Mouse (Mus musculus) layer of hippocampus, postnatal 14 days (tissue): ENCODE measurements around the gene Tmem74b. TPM values are rescaled to one million over a fixed set of nuclear protein-coding genes. Genes with fewer than 3 reads are reported as not detected.
A peak's percentile ranks its signal among the peaks of the same experiment; 100 is the strongest.

Experiments
- DNase-seq, 2 experiments: peaks; one replicate each; pipeline ENCODE4 v3.0.0; 2021 to 2022; ENCODE audit warnings: low spot score in 2 of 2, mixed read lengths in 1 of 2
- long read RNA-seq, 2 experiments: library from polyadenylated mRNA; stranded (forward); transcript quantifications; one replicate each; pipeline ENCODE4 v2.0.0; 2021
- total RNA-seq, 2 experiments: library from RNA; stranded (reverse); gene quantifications; 2 replicates each; pipeline ENCODE4 v1.2.3; 2021

The Tmem74b gene
- 1 to 10 TPM; 4.5 to 6.3 TPM for total RNA-seq
- long read RNA-seq, experiment 1, partial matches to known transcripts: 0 of 3 reads
- long read RNA-seq, experiment 1, other reads (novel, unspliced or antisense): 0 of 3 reads
- long read RNA-seq, experiment 2, partial matches to known transcripts: 0 of 6 reads
- long read RNA-seq, experiment 2, other reads (novel, unspliced or antisense): 3 of 6 reads

DNA sequence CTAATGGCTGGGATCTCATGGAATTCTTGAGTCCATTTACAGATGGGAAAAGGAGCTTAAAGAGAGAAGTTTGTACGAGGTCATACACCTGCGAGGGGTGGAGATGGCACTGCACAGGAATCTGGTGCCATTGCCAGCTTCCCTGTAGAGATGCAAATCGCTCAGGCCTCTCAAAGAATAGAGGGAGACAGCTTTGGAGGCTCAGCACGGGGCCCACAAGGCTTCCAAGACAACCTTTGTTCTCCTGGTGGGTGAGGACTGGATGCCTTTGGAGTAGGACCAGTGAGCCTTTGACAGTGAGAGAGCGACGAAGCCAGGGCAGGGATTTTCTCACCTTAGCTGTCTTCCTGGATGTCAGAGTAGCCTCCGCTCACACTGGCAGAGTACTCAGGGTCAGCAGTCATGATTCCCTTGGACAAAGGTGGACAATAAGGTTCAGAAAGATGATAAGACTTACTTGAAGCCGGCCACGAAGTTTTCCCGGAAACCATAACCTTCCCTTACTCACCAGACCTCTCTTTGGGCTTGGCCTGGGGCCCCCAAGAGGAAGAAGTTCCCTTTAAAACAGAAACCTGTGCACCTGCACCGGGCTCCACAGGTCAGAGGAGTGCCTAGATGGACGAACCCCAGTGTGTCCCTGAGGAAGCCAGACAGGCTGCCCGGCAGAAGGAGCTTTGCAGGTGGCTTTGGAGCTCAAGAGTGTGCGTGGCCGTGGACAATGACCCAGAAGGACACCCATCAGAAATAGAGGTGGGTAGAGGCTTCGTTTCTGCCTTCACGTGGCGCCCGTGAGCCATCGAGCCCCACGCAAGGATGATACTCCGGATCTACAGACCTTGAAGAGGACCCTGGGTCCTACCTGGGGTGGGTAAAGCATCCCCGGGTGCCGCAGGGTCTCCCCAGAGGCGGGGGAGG, at the start of gene Tmem74b:
Gene Tmem74b (plus strand): TSS at position 778 of the 915 bp plus-strand sequence.
- DNase-seq: peak in 1 of 2 experiments; percentile 18

GRCm38 (mm10) chr2:151652053-151652452, 49.8 kb upstream of the Tmem74b start:
- DNase-seq: no peak

DNA sequence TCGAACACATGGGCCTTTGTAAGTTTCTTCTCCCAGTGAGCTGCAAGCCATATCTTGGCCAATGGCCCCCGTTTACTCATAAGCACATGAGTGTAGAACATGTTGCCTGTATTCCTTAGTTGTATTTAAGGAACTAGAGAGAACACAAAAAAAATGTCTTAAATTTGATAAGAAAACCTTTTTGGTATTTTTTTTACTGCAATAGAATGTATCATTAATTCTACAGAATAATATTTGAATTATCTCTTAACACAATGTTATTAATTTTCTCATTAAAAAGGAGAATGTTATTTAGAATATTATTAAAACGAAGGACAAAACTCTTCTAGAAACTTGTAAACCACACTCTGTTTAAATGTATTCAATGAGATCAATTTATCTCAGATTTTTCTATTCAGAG, 33.4 kb upstream of the Tmem74b start, which contains the start of gene Rad21l:
Gene Rad21l (minus strand): TSS at position 101 of the 400 bp plus-strand sequence.
- DNase-seq: no peak

GRCm38 (mm10) chr2:151670026-151670967, 31.5 kb upstream of the Tmem74b start:
- DNase-seq: no peak

GRCm38 (mm10) chr2:151670968-151671329, 30.9 kb upstream of the Tmem74b start:
- DNase-seq: no peak

- DNase-seq: no peak
Observed at GRCm38 (mm10) chr2:151676234-151676633, 25.6 kb upstream of the Tmem74b start.

DNA sequence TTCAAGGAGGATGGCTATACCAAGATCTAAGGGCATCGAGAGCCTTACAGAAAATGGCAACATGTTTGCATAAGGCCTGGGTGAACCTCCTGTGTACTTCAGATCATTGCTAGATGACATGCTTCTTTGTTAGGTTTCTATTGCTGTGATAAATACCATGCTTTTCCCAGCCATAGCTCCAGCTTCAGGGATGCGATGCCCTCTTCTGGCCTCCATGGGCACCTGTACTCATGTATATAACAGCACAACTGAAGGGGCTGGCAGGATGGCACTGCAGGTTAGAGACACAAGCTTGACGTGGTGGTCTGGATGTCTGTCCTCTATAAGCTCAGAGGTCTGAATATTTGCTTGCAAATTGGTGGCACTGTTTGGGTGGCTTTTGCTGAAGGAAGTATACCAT, 19.5 kb upstream of the Tmem74b start:
- DNase-seq: peak in 1 of 2 experiments; percentile 27

GRCm38 (mm10) chr2:151682976-151683375, 18.8 kb upstream of the Tmem74b start:
- DNase-seq: no peak

- peak; percentile 41 to 48 for DNase-seq
Observed at GRCm38 (mm10) chr2:151702146-151702850, 490 bp downstream of the Tmem74b start.

- DNase-seq: peak in 1 of 2 experiments; percentile 29
Observed at GRCm38 (mm10) chr2:151702851-151703190, 1.0 kb downstream of the Tmem74b start.

DNA sequence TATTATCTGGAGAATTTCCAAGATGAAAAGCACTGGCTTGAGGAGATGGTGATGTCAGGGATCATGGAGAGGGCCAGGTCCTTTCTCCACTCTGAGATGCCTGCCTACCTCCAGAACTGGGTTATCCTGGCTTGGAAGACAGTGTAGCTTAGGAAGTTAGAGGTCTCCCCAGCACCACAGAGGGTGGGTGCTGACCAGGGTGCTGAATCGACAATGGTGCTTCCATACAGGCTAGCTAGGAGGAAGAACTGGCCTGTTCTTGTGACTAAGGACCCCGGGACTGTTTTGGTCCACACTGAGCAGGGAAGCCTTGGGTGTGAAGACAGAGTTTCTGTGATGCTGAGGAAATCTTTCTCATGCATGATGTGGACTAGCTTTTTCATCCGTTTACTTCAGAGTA, 10.8 kb downstream of the Tmem74b start:
- DNase-seq: no peak

DNA sequence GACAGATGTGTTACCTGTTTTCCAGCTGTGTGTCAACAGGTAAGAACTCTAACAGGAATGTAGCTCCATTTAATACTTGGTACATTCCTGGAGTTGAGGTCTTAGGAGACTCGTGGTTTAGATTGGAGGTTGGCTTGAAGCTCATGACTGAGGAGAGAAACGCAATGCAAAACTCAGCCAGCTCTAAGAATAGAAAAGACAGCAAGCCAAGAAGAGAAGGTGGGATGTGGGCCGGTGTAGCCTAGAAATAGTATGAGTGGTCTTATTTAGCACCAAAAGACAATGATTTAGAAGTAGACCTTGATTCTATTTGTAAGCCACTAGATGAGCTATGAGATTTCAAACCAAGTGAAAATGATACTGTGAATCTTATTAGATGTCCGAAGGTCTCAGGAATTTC, 13.7 kb downstream of the Tmem74b start:
- no peak for DNase-seq

- no peak for DNase-seq
Observed at GRCm38 (mm10) chr2:151716318-151717055, 14.7 kb downstream of the Tmem74b start.

DNA sequence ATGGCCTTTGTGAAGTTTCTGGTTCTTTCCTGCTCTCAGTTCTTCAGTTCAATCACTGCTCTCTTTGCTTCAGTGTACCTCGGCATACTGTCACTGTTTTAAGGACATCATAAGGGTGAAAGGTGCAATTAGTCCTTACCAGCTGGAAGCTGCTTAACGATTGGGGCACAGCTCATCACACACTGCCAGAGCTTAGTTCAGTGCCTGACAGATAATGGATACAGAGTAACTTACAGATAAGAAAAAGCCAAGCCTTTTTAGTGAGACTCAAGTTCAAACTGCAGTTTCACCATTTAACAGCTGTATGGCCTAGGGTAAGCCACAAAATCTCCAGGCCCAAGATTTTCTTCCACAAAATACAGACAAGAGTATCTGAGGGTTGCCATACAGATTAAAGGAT, 22.3 kb downstream of the Tmem74b start:
- DNase-seq: no peak

DNA sequence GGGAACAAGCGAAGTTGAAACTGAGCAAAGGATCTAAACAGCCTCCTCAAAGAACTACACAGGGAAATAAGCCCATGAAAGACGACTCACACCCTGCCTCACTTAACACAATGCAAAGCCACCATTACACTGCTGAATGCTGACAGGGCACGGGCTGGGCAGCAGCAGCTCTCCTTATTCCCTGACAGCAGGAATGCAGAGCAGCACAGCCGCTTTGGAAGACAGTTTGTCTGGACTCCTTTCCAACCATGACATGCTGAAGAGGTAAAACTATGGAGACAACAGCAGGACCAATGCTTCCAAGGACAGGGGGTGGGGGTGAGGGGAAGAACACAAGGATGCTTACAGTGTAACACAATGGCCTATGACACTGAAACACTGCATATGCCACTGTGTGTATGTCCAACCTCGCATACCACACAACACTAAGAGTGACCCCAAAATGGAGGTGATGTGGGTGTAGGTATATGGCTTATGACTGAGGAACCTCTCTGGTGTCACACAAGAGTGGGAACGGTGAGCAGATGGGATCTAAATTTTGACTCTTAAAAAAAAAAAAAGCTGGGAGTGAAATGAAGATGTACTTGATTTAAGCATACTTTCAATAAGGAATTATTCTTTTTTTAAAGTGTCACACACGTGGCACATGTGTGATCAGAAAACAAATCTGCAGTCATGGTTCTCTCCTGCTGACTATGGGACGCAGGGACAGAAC, 31.5 kb downstream of the Tmem74b start:
- no peak for DNase-seq

- DNase-seq: no peak
Observed at GRCm38 (mm10) chr2:151735422-151735821, 33.6 kb downstream of the Tmem74b start.

DNA sequence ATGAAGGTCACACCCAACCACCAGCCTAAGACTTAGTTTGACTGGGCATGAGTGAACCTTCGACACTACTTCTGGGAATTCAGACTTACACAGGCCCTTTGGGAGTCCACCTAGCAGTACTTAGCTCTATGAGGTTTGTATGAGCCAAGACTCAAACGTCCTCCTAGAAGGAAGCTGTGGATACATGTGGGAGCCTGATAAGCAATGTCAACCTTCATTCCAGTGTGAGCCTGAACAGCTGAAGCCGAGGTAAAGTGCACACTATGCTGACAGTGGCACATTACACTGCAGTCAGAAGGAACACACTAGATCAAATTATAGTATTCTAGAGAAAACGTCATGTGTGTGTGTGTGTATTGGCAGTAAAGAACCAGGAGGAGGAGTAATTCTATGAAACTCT, 36.7 kb downstream of the Tmem74b start:
- no peak for DNase-seq

DNA sequence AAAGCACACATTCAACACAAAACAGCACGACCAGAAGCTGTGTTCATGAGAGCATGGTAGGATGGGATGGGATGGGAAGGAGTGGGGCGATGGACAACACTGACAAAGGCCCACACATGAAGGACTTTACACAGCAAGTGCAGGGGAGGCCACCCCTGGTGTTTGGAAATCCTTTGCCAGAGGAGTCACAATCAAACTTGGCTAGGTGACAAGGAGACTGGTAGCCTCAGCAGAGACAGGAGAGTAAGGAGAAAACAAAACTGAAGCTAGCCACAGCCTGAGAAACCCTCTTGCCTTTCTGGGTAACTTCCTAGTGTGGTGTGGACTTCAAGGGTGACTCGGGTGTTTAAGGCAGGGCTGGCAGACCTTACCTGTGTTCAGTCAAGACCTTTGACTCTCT, 37.3 kb downstream of the Tmem74b start:
- no peak for DNase-seq

GRCm38 (mm10) chr2:151739505-151739904, 37.7 kb downstream of the Tmem74b start:
- no peak for DNase-seq
